Mouse (Mus musculus) left cerebral cortex, postnatal 25 days (tissue): ENCODE measurements around the gene Cyp27a1. TPM values are rescaled to one million over a fixed set of nuclear protein-coding genes. Genes with fewer than 3 reads are reported as not detected.

Source experiments
- DNase-seq, 2 experiments: peaks; one replicate each; pipeline ENCODE4 v3.0.0; 2022; ENCODE audit warnings: low spot score in 2 of 2, mixed read lengths in 1 of 2
- intact Hi-C: fragments of 180-260 bp; cut with DNase I; formaldehyde crosslinking; loops from one replicate; pipeline ENCODE4 v1.15.1; 2025
- total RNA-seq, 2 experiments: library from RNA; stranded (reverse); gene quantifications; 2 replicates each; pipeline ENCODE4 v1.2.3; 2021

The Cyp27a1 gene
- total RNA-seq, 2 experiments from 2014 or later, result 2.6 to 2.9 TPM

- DNase-seq, result peak; percentile 63 to 70
- intact Hi-C loops, result loop anchor here (5.0 to 10.0 kb wide), 3 partner anchors 115 to 297 kb away; no protein-coding TSS in a partner anchor
Measured at GRCm38 (mm10) chr1:74759773-74760172, 46.4 kb downstream of the Cyp27a1 start.

- DNase-seq, result peak; percentile 63 to 81
- intact Hi-C loops, result loop anchor here (5.0 kb wide), 1 partner anchor 254 kb away; no protein-coding TSS in a partner anchor
Measured at GRCm38 (mm10) chr1:74763081-74763480, 49.7 kb downstream of the Cyp27a1 start.

- DNase-seq, result no peak
- intact Hi-C loops, result no loop called here
Measured at GRCm38 (mm10) chr1:74770727-74771466, 57.5 kb downstream of the Cyp27a1 start.

GRCm38 (mm10) chr1:74771467-74771844 is 58.1 kb downstream of the Cyp27a1 start:
- intact Hi-C loops, result no loop called here

GRCm38 (mm10) chr1:74771845-74771930 is 58.3 kb downstream of the Cyp27a1 start, which contains the start of gene Wnt6:
TSS of gene Wnt6 (plus strand) at chr1:74771892.
- DNase-seq, result no peak
- intact Hi-C loops, result no loop called here

More at GRCm38 (mm10) chr1:74771467-74771844, 58.1 kb downstream of the Cyp27a1 start:
- no peak for DNase-seq

- intact Hi-C loops, result no loop called here
- no peak for DNase-seq
Measured at GRCm38 (mm10) chr1:74771931-74772620, 58.7 kb downstream of the Cyp27a1 start.

GRCm38 (mm10) chr1:74773136-74773535 is 59.8 kb downstream of the Cyp27a1 start:
- peak; percentile 26 to 85 for DNase-seq
- intact Hi-C loops, result no loop called here

- no peak for DNase-seq
- intact Hi-C loops, result no loop called here
Measured at GRCm38 (mm10) chr1:74774062-74774461, 60.7 kb downstream of the Cyp27a1 start.

GRCm38 (mm10) chr1:74775816-74776215 is 62.4 kb downstream of the Cyp27a1 start:
- intact Hi-C loops, result no loop called here
- DNase-seq, result no peak

- no peak for DNase-seq
- intact Hi-C loops, result no loop called here
Measured at GRCm38 (mm10) chr1:74778934-74779486, 65.6 kb downstream of the Cyp27a1 start.

- DNase-seq, result no peak
- intact Hi-C loops, result no loop called here
Measured at GRCm38 (mm10) chr1:74782045-74782444, 68.7 kb downstream of the Cyp27a1 start.

- intact Hi-C loops, result no loop called here
- no peak for DNase-seq
Measured at GRCm38 (mm10) chr1:74783554-74783953, 70.2 kb downstream of the Cyp27a1 start.

GRCm38 (mm10) chr1:74784041-74784759 is 70.8 kb downstream of the Cyp27a1 start:
- DNase-seq, result peak in 1 of 2 experiments; percentile 29
- intact Hi-C loops, result no loop called here

Other genes with a start within 250 kb of the Cyp27a1 start
- gene Cnot9, start 207.5 kb upstream of the Cyp27a1 start, total RNA-seq, result 10 to 100 TPM; 27.5 to 30.4 TPM
- gene Plcd4, start 170.7 kb upstream of the Cyp27a1 start, total RNA-seq, result 10 to 100 TPM; 11.3 to 13.3 TPM
- 10 to 100 TPM; 23.2 to 27.0 TPM for gene Usp37, start 169.3 kb upstream of the Cyp27a1 start, total RNA-seq
- 10 to 100 TPM; 27.5 to 29.7 TPM for gene Zfp142, start 125.3 kb upstream of the Cyp27a1 start, total RNA-seq
- gene Bcs1l, start 125.3 kb upstream of the Cyp27a1 start, total RNA-seq, result 10 to 100 TPM; 24.3 to 26.8 TPM
- gene Rnf25, start 112.2 kb upstream of the Cyp27a1 start, total RNA-seq, result 10 to 100 TPM; 54.9 to 65.2 TPM
- gene Stk36, start 112.1 kb upstream of the Cyp27a1 start, total RNA-seq, result 1 to 10 TPM; 3.8 to 4.3 TPM
- 10 to 100 TPM; 20.2 to 20.5 TPM for gene Ttll4, start 51.8 kb upstream of the Cyp27a1 start, total RNA-seq
- gene Prkag3, start 35.6 kb downstream of the Cyp27a1 start, total RNA-seq, result not detected
- 1 to 10 TPM; 2.2 to 3.5 TPM for gene Wnt6, start 58.3 kb downstream of the Cyp27a1 start, total RNA-seq
- 1 to 10 TPM; 6.6 to 9.4 TPM for gene Wnt10a, start 77.9 kb downstream of the Cyp27a1 start, total RNA-seq
- 100 to 1,000 TPM; 441 to 447 TPM for gene Cdk5r2, start 141.4 kb downstream of the Cyp27a1 start, total RNA-seq
- gene Fev, start 171.8 kb downstream of the Cyp27a1 start, total RNA-seq, result not detected
- gene Cryba2, start 179.6 kb downstream of the Cyp27a1 start, total RNA-seq, result not detected
- gene Cfap65, start 222.0 kb downstream of the Cyp27a1 start, total RNA-seq, result 1 to 10 TPM; 2.1 to 2.4 TPM
- under 1 TPM; 0.21 to 0.41 TPM for gene Ihh, start 238.1 kb downstream of the Cyp27a1 start, total RNA-seq